Mouse (Mus musculus) heart, postnatal 0 days (tissue): ENCODE data around the gene Slitrk4. TPM values are rescaled to one million over a fixed set of nuclear protein-coding genes. Genes with fewer than 3 reads are reported as not detected.

Experiments
- ATAC-seq: fragments of 200-750 bp; cut with Nextera tagmentation; 2 replicates; pipeline ENCODE4 v1.8.0; 2017; ENCODE audit warnings: low read depth, moderate number of reproducible peaks, moderate library complexity; ENCODE audit not compliant: insufficient read depth
- DNase-seq: peaks from one replicate; pipeline ENCODE4 v3.0.0-alpha.2; 2016; ENCODE audit warnings: low spot score
- H3K27ac ChIP-seq: fragments of 300-500 bp; sonication (generic); 2 replicates; pipeline ENCODE4 v1.5.1; 2014; ENCODE audit warnings: low read depth, mild to moderate bottlenecking
- H3K27me3 ChIP-seq: fragments of 300-500 bp; sonication (generic); 2 replicates; pipeline ENCODE4 v1.6.1; 2014; ENCODE audit warnings: low read length, mixed read lengths; ENCODE audit not compliant: control insufficient read depth, insufficient read depth
- H3K36me3 ChIP-seq: fragments of 300-500 bp; sonication (generic); replicated peaks from 2 replicates; pipeline ENCODE4 v1.6.1; 2014; ENCODE audit warnings: low read length, mixed read lengths; ENCODE audit not compliant: control insufficient read depth, insufficient read depth
- H3K4me1 ChIP-seq: fragments of 300-500 bp; sonication (generic); 2 replicates; pipeline ENCODE4 v1.6.1; 2014; ENCODE audit warnings: antibody characterized with exemption; ENCODE audit not compliant: control insufficient read depth, insufficient read depth
- H3K4me2 ChIP-seq: fragments of 300-500 bp; sonication (generic); 2 replicates; pipeline ENCODE4 v1.6.1; 2014; ENCODE audit warnings: low read depth, mild to moderate bottlenecking, low read length, moderate library complexity
- H3K4me3 ChIP-seq: fragments of 300-500 bp; sonication (generic); 2 replicates; pipeline ENCODE4 v1.5.1; 2014; ENCODE audit warnings: low read depth, low read length
- H3K9ac ChIP-seq: fragments of 300-500 bp; sonication (generic); replicated peaks from 2 replicates; pipeline ENCODE4 v1.6.1; 2014; ENCODE audit warnings: low read depth, low read length, mixed read lengths
- H3K9me3 ChIP-seq: fragments of 300-500 bp; sonication (generic); replicated peaks from 2 replicates; pipeline ENCODE4 v1.6.1; 2016; ENCODE audit warnings: low read length; ENCODE audit not compliant: control insufficient read depth
- CTCF ChIP-seq: IDR thresholded peaks from 2 replicates; pipeline ENCODE4 v1.5.1; 2016; ENCODE audit warnings: antibody characterized with exemption, control low read depth, low read depth
- EP300 ChIP-seq: IDR thresholded peaks from 2 replicates; pipeline ENCODE4 v1.6.1; 2016; ENCODE audit warnings: antibody characterized with exemption, low read depth
- WGBS: fragments of 180-500 bp; shearing (Covaris S2); extraction: QIAGEN DNeasy Blood & Tissue Kit; methylation state at CpG from one replicate; pipeline ENCODE4 v1.1.7; 2014; 5-methylcytosine and 5-hydroxymethylcytosine counted together
- polyA plus RNA-seq: library from polyadenylated mRNA; unstranded; fragments of >200 nt; fragmentation: Nextera tagmentation; extraction: Ambion mirVana; gene quantifications from 2 replicates; pipeline ENCODE4 v1.2.1, GENCODE M21; 2015
- total RNA-seq: library from RNA; depleted of rRNA; stranded (reverse); fragments of >200 nt; gene quantifications from 2 replicates; pipeline ENCODE4 v1.2.3, GENCODE M21; 2014; ENCODE audit warnings: low replicate concordance; rRNA removed

Slitrk4 gene
- total and polyA plus RNA-seq, 2 experiments from 2014 or later: 4.7 to 5.8 TPM

DNA sequence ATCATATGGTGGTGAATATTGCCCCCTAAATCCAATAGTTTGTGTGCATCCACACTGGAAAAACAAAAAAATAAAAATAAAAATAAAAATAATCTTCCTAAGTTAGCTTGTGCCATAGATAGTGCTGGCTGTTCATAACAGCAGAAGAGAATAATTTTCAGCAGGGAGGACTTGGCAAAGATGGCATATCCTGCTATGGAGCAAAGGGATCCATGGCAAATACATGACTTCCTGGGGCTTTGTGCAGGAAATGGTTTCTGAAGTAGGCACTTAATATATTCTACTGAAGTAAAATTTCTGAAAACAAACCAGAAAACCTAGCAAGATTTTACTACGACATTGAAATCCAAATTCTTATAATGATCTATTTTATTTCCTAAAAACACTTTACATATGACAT lies 13.3 kb downstream of the Slitrk4 start:
- Histone ChIP-seq H3K4me2 (no peak overlapping the region), H3K4me1 (no peaks in the 10 kb centered on the region), H3K9ac (no peak overlapping the region), H3K27ac (no peak overlapping the region), H3K27me3 (no peaks in the 10 kb centered on the region), H3K36me3 (no peaks in the 10 kb centered on the region), H3K4me3 (no peak overlapping the region), H3K9me3 (no peaks in the 10 kb centered on the region)
- WGBS: 50% methylated on average over 1 of the region's 1 CpGs
- ATAC-seq: no peak
- no peak for DNase-seq
- no peak for TF ChIP-seq EP300
- no peak for TF ChIP-seq CTCF

Other genes starting within 250 kb of the Slitrk4 start
- not detected in 2 replicates for gene Gm6760, start 124.8 kb downstream of the Slitrk4 start, total RNA-seq
- gene Gm6760, start 124.8 kb downstream of the Slitrk4 start, polyA plus RNA-seq: not detected in 2 replicates
- 2.3 TPM in 1 of 2 replicates, not detected in the other for gene 3830417A13Rik, start 103.4 kb downstream of the Slitrk4 start, total RNA-seq
- gene 3830417A13Rik, start 103.4 kb downstream of the Slitrk4 start, polyA plus RNA-seq: 0.07 and 0.27 TPM in 2 replicates